Mouse (Mus musculus) intestine, postnatal 0 days (tissue): ENCODE data around the gene Skap1. TPM values are rescaled to one million over a fixed set of nuclear protein-coding genes. Genes with fewer than 3 reads are reported as not detected.
A peak's percentile ranks its signal among the peaks of the same experiment; 100 is the strongest.

ENCODE experiments used
- ATAC-seq: fragments of 200-750 bp; cut with Nextera tagmentation; 2 replicates; pipeline ENCODE4 v1.8.0; 2017; ENCODE audit warnings: mild to moderate bottlenecking, moderate TSS enrichment, moderate library complexity
- H3K27ac ChIP-seq: fragments of 300-500 bp; sonication (generic); 2 replicates; pipeline ENCODE4 v1.5.1; 2014; ENCODE audit warnings: mild to moderate bottlenecking, low read depth, low read length, moderate library complexity
- H3K27me3 ChIP-seq: fragments of 300-500 bp; sonication (generic); replicated peaks from 2 replicates; pipeline ENCODE4 v1.6.1; 2014; ENCODE audit warnings: low read length, mixed read lengths; ENCODE audit not compliant: control insufficient read depth, insufficient read depth
- H3K36me3 ChIP-seq: fragments of 300-500 bp; sonication (generic); 2 replicates; pipeline ENCODE4 v1.6.1; 2014; ENCODE audit warnings: mild to moderate bottlenecking, moderate library complexity; ENCODE audit not compliant: control insufficient read depth, insufficient read depth
- H3K4me1 ChIP-seq: fragments of 300-500 bp; sonication (generic); replicated peaks from 2 replicates; pipeline ENCODE4 v1.6.1; 2014; ENCODE audit warnings: antibody characterized with exemption, low read length, mixed read lengths; ENCODE audit not compliant: control insufficient read depth, insufficient read depth
- H3K4me2 ChIP-seq: fragments of 300-500 bp; sonication (generic); replicated peaks from 2 replicates; pipeline ENCODE4 v1.6.1; 2014; ENCODE audit warnings: low read depth, mild to moderate bottlenecking, moderate library complexity
- H3K4me3 ChIP-seq: fragments of 300-500 bp; sonication (generic); 2 replicates; pipeline ENCODE4 v1.5.1; 2014; ENCODE audit warnings: low read depth, low read length
- H3K9ac ChIP-seq: fragments of 300-500 bp; sonication (generic); 2 replicates; pipeline ENCODE4 v1.6.1; 2014; ENCODE audit warnings: mild to moderate bottlenecking, low read depth, low read length
- H3K9me3 ChIP-seq: fragments of 300-500 bp; sonication (generic); 2 replicates; pipeline ENCODE4 v1.6.1; 2016; ENCODE audit warnings: mixed run types; ENCODE audit not compliant: control insufficient read depth
- CTCF ChIP-seq: sonication (generic); IDR thresholded peaks from 2 replicates; pipeline ENCODE4 v1.5.1; 2016; ENCODE audit warnings: low read depth, mild to moderate bottlenecking, control low read depth, antibody characterized with exemption, moderate library complexity
- WGBS: fragments of 180-500 bp; shearing (Covaris S2); extraction: QIAGEN DNeasy Blood & Tissue Kit; methylation state at CpG from one replicate; pipeline ENCODE4 v1.1.7; 2014; 5-methylcytosine and 5-hydroxymethylcytosine counted together
- polyA plus RNA-seq: library from polyadenylated mRNA; unstranded; fragments of >200 nt; fragmentation: Nextera tagmentation; extraction: Ambion mirVana; gene quantifications from 2 replicates; pipeline ENCODE4 v1.2.1, GENCODE M21; 2015

Gene Skap1
- polyA plus RNA-seq, 1 experiment from 2014 or later: 0.46 TPM

- no peak overlapping the region for H3K9ac ChIP-seq
- H3K4me1 ChIP-seq: no peaks in the 10 kb centered on the region
- no peak for ATAC-seq
- no peak overlapping the region for H3K4me2 ChIP-seq
- 80% methylated on average over 2 of the region's 2 CpGs for WGBS
- no peak for TF ChIP-seq CTCF
- H3K27me3 ChIP-seq: no peaks in the 10 kb centered on the region
- H3K36me3 ChIP-seq: peaks cover 41% of the 10 kb centered on the region
- H3K27ac ChIP-seq: no peak overlapping the region
- no peak overlapping the region for H3K4me3 ChIP-seq
- H3K9me3 ChIP-seq: no peaks in the 10 kb centered on the region
Measured at GRCm38 (mm10) chr11:96799511-96799910, 335.1 kb downstream of the Skap1 start.

DNA sequence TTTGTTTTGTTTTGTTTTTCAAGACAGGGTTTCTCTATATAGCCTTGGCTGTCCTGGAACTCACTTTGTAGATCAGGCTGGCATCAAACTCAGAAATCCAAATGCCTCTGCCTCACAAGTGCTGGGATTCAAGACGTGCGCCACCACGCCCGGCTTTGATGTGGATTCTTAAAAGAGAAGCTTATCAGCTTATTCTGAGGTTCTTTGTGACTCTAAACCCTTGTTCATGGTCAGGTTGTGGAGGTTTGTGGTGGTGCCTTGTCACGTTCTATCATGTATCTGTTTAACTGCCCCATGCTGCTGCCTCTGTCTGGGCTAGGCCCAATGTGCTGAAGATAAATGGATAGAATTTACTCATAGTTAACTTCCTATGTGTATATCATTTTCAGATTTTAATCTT, 341.2 kb downstream of the Skap1 start:
- H3K27ac ChIP-seq: no peak overlapping the region
- H3K4me1 ChIP-seq: no peaks in the 10 kb centered on the region
- H3K4me2 ChIP-seq: no peak overlapping the region
- no peaks in the 10 kb centered on the region for H3K9me3 ChIP-seq
- 86% methylated on average over 5 of the region's 5 CpGs for WGBS
- no peak for TF ChIP-seq CTCF
- H3K4me3 ChIP-seq: no peak overlapping the region
- no peaks in the 10 kb centered on the region for H3K27me3 ChIP-seq
- ATAC-seq: no peak
- peaks cover 86% of the 10 kb centered on the region for H3K36me3 ChIP-seq
- no peak overlapping the region for H3K9ac ChIP-seq

DNA sequence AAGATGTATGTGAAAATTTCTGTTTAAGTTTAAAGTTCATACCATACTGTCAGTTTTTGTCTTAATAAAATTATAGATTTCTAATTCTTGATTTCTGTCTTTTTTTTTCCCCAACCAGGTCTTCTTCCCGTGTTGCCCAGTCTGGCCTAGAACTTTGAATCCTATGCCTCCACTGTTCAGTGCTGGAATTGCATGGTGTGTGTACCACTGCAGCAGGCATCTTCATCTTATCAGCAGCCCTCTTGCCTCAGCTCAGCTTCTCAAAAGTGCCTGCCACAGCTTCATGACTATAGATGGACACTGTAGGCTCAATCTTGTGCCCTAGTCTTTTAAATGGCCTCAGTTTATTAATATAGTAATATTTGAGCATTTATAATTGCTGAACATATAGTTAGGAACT, 343.7 kb downstream of the Skap1 start:
- 57% methylated on average over 1 of the region's 1 CpGs for WGBS

More for the DNA sequence above, 343.7 kb downstream of the Skap1 start:
- TF ChIP-seq CTCF: peak; percentile 48
- H3K27ac ChIP-seq: no peak overlapping the region
- no peak overlapping the region for H3K4me3 ChIP-seq
- H3K4me2 ChIP-seq: no peak overlapping the region
- H3K4me1 ChIP-seq: no peaks in the 10 kb centered on the region
- ATAC-seq: no peak
- peaks cover 68% of the 10 kb centered on the region for H3K36me3 ChIP-seq
- no peak overlapping the region for H3K9ac ChIP-seq
- no peaks in the 10 kb centered on the region for H3K27me3 ChIP-seq
- H3K9me3 ChIP-seq: no peaks in the 10 kb centered on the region

Other genes starting within 250 kb of the Skap1 start
- 0.37 and 1.5 TPM in 2 replicates for gene Hoxb9, start 193.1 kb upstream of the Skap1 start, polyA plus RNA-seq
- gene Hoxb8, start 182.7 kb upstream of the Skap1 start, polyA plus RNA-seq: 1.0 and 1.1 TPM in 2 replicates
- gene Hoxb7, start 178.0 kb upstream of the Skap1 start, polyA plus RNA-seq: 7.6 and 8.5 TPM in 2 replicates
- gene Hoxb6, start 172.1 kb upstream of the Skap1 start, polyA plus RNA-seq: 5.7 and 6.4 TPM in 2 replicates
- gene Hoxb5, start 161.3 kb upstream of the Skap1 start, polyA plus RNA-seq: 14.7 and 15.8 TPM in 2 replicates
- 1.1 and 1.5 TPM in 2 replicates for gene Hoxb4, start 146.3 kb upstream of the Skap1 start, polyA plus RNA-seq
- 1.1 and 1.3 TPM in 2 replicates for gene Hoxb3, start 141.3 kb upstream of the Skap1 start, polyA plus RNA-seq
- gene Hoxb2, start 114.1 kb upstream of the Skap1 start, polyA plus RNA-seq: 8.4 and 9.4 TPM in 2 replicates
- not detected in 2 replicates for gene Hoxb1, start 98.8 kb upstream of the Skap1 start, polyA plus RNA-seq